Mouse (Mus musculus): Measurements from ENCODE around the gene Syce1l. TPM values are rescaled to one million over a fixed set of nuclear protein-coding genes. Genes with fewer than 3 reads are reported as not detected.

Syce1l gene
- not detected for polyA plus RNA-seq (2021)

DNA sequence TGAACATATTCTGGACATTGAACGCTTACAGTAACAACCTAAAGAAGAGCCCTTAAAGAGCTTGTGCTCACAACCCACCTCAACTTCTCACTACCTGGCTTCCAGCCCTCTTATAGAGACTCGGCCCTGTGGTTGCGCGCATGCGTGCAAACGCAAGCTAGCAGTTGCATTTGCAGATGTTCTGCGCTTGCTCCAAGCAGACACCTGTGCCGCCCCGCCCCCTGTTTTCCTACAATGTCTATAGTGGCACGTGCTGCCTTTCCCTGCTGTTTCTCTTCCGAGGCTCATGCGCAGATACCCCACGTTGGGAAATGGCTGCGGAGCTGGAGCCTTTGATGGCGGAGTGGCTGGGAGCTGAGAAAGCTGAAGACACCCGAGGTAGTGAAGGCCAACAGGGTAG is at the start of gene Syce1l:
TSS of gene Syce1l (plus strand) at position 288 of the 400 bp plus-strand sequence.
- no peaks in the 10 kb centered on the region for H3K27me3 ChIP-seq
- POLR2A ChIA-PET, result interaction anchor here (0.6 kb wide), 1 partner anchor 52 kb away, joined by 4 read pairs; no protein-coding TSS in a partner anchor
- DNase-seq (ENCODE audit: low read depth, low spot score), result no peak
- ATAC-seq, result no peak
- CTCF ChIA-PET, result no interaction called here
- in situ Hi-C loops (cut with MboI; ENCODE audit: low pct_unique_long_range_greater_than_20kb), result no loop called here
- no peak for TF ChIP-seq CTCF (IDR thresholded peaks at IDR 0.05)

DNA sequence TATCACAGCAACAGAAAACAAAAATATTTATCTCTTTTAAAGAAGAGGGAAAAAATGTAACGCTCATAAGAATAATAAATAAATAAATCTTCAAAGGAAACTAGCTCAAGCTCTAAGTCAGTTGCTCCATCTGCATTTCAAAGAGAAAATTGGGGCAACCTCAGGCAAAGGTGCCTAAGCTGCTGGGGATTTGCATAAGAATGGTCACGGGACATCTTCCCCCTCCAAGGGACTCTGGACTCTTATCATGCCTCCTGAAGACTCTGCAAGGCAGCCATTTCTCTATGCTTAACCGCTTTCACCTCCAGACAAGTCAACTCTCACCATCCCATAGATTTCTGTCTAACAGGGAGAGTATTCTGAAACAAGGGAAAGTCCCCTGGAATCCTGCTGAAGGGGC is 44.6 kb upstream of the Syce1l start:
- POLR2A ChIA-PET, result interaction anchor here (0.6 kb wide), 1 partner anchor 1429 kb away, joined by 3 read pairs; no protein-coding TSS in a partner anchor
- DNase-seq (ENCODE audit: low read depth, low spot score) (no peak), ATAC-seq (no peak)
- CTCF ChIA-PET, result no interaction called here
- in situ Hi-C loops (cut with MboI; ENCODE audit: low pct_unique_long_range_greater_than_20kb), result loop anchor here (25.0 kb wide), 1 partner anchor 1036 kb away; the partner anchor contains the start of gene Cntnap4
- H3K27me3 ChIP-seq, result peaks cover 15% of the 10 kb centered on the region
- no peak for TF ChIP-seq CTCF (IDR thresholded peaks at IDR 0.05)

DNA sequence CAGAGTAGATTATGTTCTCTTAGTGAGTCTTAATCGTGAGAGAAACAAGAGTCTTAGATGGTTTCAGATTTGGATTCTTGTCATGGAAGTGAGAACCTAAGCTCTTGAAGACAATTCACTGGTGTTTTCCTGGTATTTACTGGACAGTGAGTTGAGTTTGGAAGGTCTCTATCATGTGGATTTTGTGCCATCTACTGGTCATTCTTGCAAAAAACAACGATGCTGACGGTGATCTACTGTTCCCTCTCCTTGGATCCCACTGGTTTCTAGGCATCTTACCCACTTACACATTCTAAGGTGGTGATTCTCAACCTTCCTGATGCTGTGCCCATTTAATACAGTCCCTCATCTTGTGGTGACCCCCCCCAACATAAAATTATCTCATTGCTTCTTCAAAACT is 10.4 kb upstream of the Syce1l start:
- DNase-seq (ENCODE audit: low read depth, low spot score), result no peak
- no peak for TF ChIP-seq CTCF (IDR thresholded peaks at IDR 0.05)
- POLR2A ChIA-PET, result no interaction called here
- no peak for ATAC-seq
- CTCF ChIA-PET, result interaction anchor here (0.6 to 0.7 kb wide), 2 partner anchors 1283 to 1570 kb away, joined by 3 read pairs; no protein-coding TSS in a partner anchor
- in situ Hi-C loops (cut with MboI; ENCODE audit: low pct_unique_long_range_greater_than_20kb), result loop anchor here (5.0 kb wide), 1 partner anchor 1570 kb away; no protein-coding TSS in a partner anchor
- H3K27me3 ChIP-seq, result peaks cover 4% of the 10 kb centered on the region

DNA sequence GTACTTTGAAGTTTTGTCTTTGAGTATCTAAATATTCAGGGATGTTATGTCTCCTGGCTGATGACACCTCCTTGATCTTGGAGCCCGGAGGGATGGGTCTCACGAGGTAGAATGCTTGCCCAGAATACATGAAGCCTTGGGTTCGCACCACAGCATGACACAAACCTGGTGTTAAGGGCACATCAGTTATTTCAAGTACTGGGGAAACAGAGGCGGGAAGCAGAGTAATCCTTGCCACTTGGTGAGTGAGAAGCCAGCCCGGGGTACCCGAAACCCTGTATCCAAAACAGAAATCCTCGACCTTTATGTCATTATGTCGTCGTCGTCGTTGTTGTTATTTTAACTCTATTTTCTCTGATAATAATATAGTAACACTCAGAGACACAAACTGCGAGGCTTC is 8.9 kb upstream of the Syce1l start:
- TF ChIP-seq CTCF (IDR thresholded peaks at IDR 0.05), result no peak
- POLR2A ChIA-PET, result no interaction called here
- in situ Hi-C loops (cut with MboI; ENCODE audit: low pct_unique_long_range_greater_than_20kb), result loop anchor here (5.0 kb wide), 1 partner anchor 1572 kb away; no protein-coding TSS in a partner anchor
- ATAC-seq, result no peak
- peaks cover 3% of the 10 kb centered on the region for H3K27me3 ChIP-seq
- CTCF ChIA-PET, result no interaction called here
- DNase-seq (ENCODE audit: low read depth, low spot score), result no peak

DNA sequence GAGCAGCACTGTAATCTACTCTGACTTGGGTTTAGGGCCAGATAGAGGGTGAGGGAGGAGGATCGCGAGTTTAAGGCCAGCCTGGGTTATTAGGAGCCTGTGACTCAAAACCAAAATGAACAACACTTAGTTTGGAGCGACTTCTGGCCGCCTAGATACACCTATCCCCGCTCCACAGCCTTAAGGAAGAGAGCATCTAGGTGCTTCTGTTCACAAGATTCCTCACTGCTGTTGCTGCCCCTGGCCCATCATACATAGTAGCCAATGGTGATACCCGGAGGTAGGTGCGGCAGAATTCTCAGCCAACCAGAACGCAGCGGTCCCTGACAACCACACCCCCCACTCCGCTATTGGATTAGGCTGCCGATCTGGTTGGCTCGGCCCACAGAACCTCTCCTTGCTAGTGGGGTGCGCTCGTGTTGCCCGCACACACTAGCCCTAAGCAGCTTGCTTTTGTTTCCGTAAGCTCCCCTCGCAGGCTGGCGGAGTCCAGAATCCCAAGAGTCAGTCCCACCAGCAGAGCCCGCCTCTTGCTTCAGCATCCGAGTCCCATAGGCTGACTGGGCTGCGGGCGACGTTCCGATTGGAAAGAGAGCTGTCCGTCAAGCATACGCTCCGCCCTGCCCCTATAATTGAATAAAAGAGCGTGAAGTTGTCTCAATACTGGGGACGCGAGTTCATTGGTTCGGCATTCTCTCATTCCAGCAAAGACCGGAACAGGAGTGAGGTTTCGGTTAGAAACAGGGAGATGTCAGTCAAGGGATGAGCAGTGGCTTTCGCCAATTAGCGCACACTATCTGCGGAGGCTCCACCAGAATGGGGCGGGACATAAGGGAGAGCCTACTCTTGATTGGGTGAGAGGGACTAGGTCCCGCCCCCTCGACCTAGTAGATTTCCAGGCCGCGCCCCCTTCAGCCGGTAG is 8.1 kb upstream of the Syce1l start, which contains the start of gene Mon1b:
TSS of gene Mon1b (plus strand) at position 918 of the 922 bp plus-strand sequence.
- ChIA-PET CTCF (no interaction called here), POLR2A (no interaction called here)
- peak; percentile 97 for DNase-seq (ENCODE audit: low read depth, low spot score)
- no peaks in the 10 kb centered on the region for H3K27me3 ChIP-seq
- peak; percentile 96 for ATAC-seq
- no peak for TF ChIP-seq CTCF (IDR thresholded peaks at IDR 0.05)
- in situ Hi-C loops (cut with MboI; ENCODE audit: low pct_unique_long_range_greater_than_20kb), result loop anchor here (5.0 kb wide), 1 partner anchor 1573 kb away; no protein-coding TSS in a partner anchor

DNA sequence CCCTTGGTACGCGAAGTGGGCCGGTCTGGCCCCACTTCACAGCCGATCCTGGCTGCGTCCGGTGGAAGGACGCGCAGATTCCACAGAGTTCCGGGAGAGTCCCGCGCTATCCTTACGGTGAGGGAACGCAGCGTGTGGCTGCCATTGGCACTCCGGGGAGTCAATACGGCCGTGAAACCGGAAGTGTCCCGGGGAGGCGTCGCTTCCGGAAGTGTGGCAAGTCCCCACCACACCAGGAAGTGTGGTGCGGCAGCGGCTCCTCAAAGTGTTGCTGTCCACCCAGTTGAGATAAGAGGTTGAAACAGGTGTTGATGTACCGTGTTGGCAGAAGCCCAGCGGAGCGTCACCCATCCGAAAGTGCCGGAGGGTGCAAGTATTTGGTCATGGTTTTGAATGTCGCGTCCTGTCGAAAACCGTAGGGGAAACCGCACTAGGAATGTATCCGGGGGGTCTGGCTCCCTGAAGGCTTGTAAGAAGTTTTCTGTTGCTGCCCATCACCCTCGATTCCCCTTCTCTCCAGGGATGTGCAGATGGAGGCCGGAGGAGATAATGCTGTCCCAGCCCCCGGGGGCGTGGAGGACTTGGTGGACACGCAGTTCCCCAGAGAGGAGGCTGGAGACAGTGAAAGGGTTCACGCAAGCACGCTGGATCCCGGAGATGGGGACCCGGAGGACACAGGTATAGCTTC is 7.3 kb upstream of the Syce1l start:
- no peaks in the 10 kb centered on the region for H3K27me3 ChIP-seq
- CTCF ChIA-PET, result no interaction called here
- in situ Hi-C loops (cut with MboI; ENCODE audit: low pct_unique_long_range_greater_than_20kb), result no loop called here
- peak; percentile 64 for ATAC-seq
- DNase-seq (ENCODE audit: low read depth, low spot score), result no peak
- POLR2A ChIA-PET, result interaction anchor here (0.6 kb wide), 1 partner anchor 55 kb away, joined by 6 read pairs; no protein-coding TSS in a partner anchor
- no peak for TF ChIP-seq CTCF (IDR thresholded peaks at IDR 0.05)

DNA sequence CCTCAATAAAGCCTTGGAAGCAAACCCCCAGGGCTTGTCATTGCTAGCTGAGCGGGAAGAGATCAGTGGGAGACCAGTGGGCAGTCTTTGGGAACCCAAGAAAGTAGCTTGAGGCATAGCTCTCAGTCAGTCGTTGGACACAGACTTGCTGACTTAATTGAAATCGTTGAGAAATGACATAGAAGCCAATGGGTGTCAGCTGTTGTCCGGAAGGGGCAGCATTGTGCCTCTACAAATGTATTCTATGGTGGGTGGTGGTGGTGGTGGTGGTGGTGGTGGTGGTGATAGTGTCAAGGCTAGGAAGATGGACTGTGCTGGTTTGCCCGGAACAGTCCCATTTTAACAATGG is 6.8 kb upstream of the Syce1l start:
- TF ChIP-seq CTCF (IDR thresholded peaks at IDR 0.05), result no peak
- in situ Hi-C loops (cut with MboI; ENCODE audit: low pct_unique_long_range_greater_than_20kb), result no loop called here
- CTCF ChIA-PET, result no interaction called here
- no peak for ATAC-seq
- no peaks in the 10 kb centered on the region for H3K27me3 ChIP-seq
- DNase-seq (ENCODE audit: low read depth, low spot score), result no peak
- POLR2A ChIA-PET, result interaction anchor here (0.6 kb wide), 1 partner anchor 55 kb away, joined by 6 read pairs; no protein-coding TSS in a partner anchor

DNA sequence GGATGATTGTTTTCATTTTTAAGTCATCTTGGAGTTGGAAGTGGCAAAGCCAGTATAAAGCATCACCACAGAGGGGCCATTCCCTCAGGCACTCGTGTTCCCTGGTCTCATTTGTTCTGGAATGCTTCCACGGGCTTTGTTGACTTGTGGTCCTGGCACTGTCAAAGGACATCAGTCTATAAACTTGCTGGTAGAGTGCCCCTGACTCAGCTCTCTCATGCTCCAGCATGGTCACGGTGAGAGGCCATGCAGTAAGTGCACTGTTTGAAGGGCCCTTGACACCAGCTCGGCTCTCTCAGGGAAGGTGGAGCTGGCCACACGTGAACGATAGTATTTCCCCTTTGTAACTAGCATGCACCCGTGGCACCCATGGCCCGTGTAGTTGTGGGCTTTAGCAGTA is 2.7 kb upstream of the Syce1l start:
- no peaks in the 10 kb centered on the region for H3K27me3 ChIP-seq
- POLR2A ChIA-PET, result no interaction called here
- in situ Hi-C loops (cut with MboI; ENCODE audit: low pct_unique_long_range_greater_than_20kb), result no loop called here
- TF ChIP-seq CTCF (IDR thresholded peaks at IDR 0.05), result no peak
- ATAC-seq, result no peak
- CTCF ChIA-PET, result interaction anchor here (1.4 kb wide), 1 partner anchor 10 kb away, joined by 4 read pairs; no protein-coding TSS in a partner anchor
- DNase-seq (ENCODE audit: low read depth, low spot score), result no peak

DNA sequence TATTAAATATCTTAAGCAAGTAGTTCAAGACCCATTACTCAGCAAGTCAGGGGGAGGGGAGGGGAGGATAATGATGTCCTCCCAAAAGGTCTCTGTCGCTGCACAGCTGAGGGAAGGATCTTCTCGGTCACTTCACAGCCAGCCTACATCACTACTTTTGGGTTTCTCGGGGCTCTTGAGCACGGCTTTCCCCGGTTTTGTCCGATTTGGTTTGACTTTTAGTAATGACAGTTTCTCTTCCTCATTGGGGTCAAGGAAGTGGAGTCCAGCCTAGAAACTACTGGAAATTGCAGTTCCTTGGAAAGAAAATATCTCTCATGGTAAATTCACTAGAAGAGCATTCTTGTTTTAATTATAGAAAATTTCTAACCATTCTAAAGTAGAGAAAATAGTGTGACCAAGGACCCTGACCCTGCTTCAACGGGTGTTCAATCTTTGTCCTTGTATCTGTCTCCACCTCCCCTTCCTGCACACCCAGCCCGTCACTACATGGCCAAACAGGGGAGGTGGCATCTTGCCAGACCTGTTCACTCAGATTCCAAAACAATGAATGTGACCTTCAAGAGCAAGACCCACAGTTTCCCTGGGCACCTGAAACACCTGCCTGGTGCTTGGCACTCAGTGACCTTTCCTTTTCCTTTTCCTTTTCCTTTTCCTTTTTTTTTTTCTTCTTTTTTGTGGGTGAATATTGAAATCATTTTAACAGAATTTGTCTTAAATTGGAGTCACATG is 632 bp downstream of the Syce1l start:
- no peak for TF ChIP-seq CTCF (IDR thresholded peaks at IDR 0.05)
- H3K27me3 ChIP-seq, result no peaks in the 10 kb centered on the region
- POLR2A ChIA-PET, result no interaction called here
- CTCF ChIA-PET, result no interaction called here
- ATAC-seq (no peak), DNase-seq (ENCODE audit: low read depth, low spot score) (no peak)
- in situ Hi-C loops (cut with MboI; ENCODE audit: low pct_unique_long_range_greater_than_20kb), result no loop called here

DNA sequence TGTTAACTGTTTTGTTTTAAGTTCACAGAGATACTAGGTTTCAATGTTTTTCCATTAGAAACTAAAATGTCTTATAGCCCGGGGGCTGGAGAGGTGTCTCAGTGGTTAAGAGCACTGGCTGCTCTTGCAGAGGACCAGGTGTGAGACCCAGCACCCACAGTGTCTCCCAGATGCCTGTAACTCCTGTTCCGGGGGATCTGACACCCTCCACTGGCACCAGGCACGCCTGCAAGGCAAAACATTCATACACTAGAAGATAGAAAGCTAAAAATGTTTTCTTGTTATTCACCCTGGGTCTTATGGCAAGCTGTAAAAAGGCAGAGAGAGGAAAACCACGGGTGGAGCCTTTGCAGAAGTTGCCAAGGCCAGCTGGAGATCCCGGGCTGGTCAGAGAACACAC is 2.2 kb downstream of the Syce1l start:
- peaks cover 5% of the 10 kb centered on the region for H3K27me3 ChIP-seq
- no peak for TF ChIP-seq CTCF (IDR thresholded peaks at IDR 0.05)
- CTCF ChIA-PET, result no interaction called here
- in situ Hi-C loops (cut with MboI; ENCODE audit: low pct_unique_long_range_greater_than_20kb), result no loop called here
- DNase-seq (ENCODE audit: low read depth, low spot score) (no peak), ATAC-seq (no peak)
- POLR2A ChIA-PET, result no interaction called here
